Mouse (Mus musculus) MEL (cell line): Measurements from ENCODE around the gene Tmem240. TPM values are rescaled to one million over a fixed set of nuclear protein-coding genes. Genes with fewer than 3 reads are reported as not detected.

Experiments used
- DNase-seq: peaks from one replicate; pipeline ENCODE4 v3.0.0; 2011; ENCODE audit warnings: low read depth, low spot score
- H3K27ac ChIP-seq: 2 replicates; pipeline ENCODE4 v1.5.1; 2012; ENCODE audit warnings: low read depth, mild to moderate bottlenecking, control low read depth, low read length, moderate library complexity; ENCODE audit not compliant: control insufficient read depth
- H3K27me3 ChIP-seq, 2 experiments: fragments of 150-350 bp in 1 of 2; sonication (generic) in 1 of 2; 2 replicates each; pipeline ENCODE4 v1.6.1; 2012; ENCODE audit warnings: low read length in 2 of 2, mild to moderate bottlenecking in 2 of 2, improper control_type of control experiment in 1 of 2, moderate library complexity in 1 of 2; ENCODE audit not compliant: insufficient read depth in 2 of 2, control insufficient read depth in 1 of 2
- H3K36me3 ChIP-seq, 2 experiments: 2 replicates each; pipeline ENCODE4 v1.6.1; 2012 to 2014; ENCODE audit warnings: low read length in 2 of 2, improper control_type of control experiment in 1 of 2, inconsistent platforms in 1 of 2, mild to moderate bottlenecking in 1 of 2; ENCODE audit not compliant: insufficient read depth in 2 of 2, control insufficient read depth in 1 of 2
- H3K4me1 ChIP-seq, 2 experiments: fragments of 150-350 bp in 1 of 2; sonication (generic) in 1 of 2; 2 replicates each; pipeline ENCODE4 v1.6.1; 2012; ENCODE audit warnings: low read length in 2 of 2, improper control_type of control experiment in 1 of 2, mild to moderate bottlenecking in 1 of 2; ENCODE audit not compliant: insufficient read depth in 2 of 2, control insufficient read depth in 1 of 2
- H3K4me3 ChIP-seq, 2 experiments: fragments of 150-350 bp in 1 of 2; sonication (generic) in 1 of 2; 2 replicates each; pipeline ENCODE4 v1.5.1; 2012; ENCODE audit warnings: low read depth in 2 of 2, low read length in 2 of 2, mild to moderate bottlenecking in 2 of 2, moderate library complexity in 2 of 2, control low read depth in 1 of 2, improper control_type of control experiment in 1 of 2; ENCODE audit not compliant: control insufficient read depth in 1 of 2, insufficient read depth in 1 of 2
- H3K79me2 ChIP-seq: 2 replicates; pipeline ENCODE4 v1.6.1; 2012; ENCODE audit warnings: mild to moderate bottlenecking, low read length, moderate library complexity; ENCODE audit not compliant: control insufficient read depth, poor library complexity, insufficient read depth
- H3K9ac ChIP-seq: 2 replicates; pipeline ENCODE4 v1.6.1; 2012; ENCODE audit warnings: low read depth, mild to moderate bottlenecking, control low read depth, low read length, moderate library complexity; ENCODE audit not compliant: control insufficient read depth, poor library complexity, severe bottlenecking
- H3K9me3 ChIP-seq: fragments of 150-350 bp; sonication (generic); replicated peaks from 2 replicates; pipeline ENCODE4 v1.6.1; 2012; ENCODE audit warnings: mild to moderate bottlenecking, low read length, improper control_type of control experiment, moderate library complexity; ENCODE audit not compliant: insufficient read depth
- BHLHE40 ChIP-seq: IDR thresholded peaks from 2 replicates; pipeline ENCODE4 v1.6.1; 2012; ENCODE audit warnings: low read depth, mild to moderate bottlenecking, inconsistent platforms, low read length, improper control_type of control experiment, borderline replicate concordance
- CHD1 ChIP-seq: IDR thresholded peaks from 2 replicates; pipeline ENCODE4 v1.6.1; 2012; ENCODE audit warnings: low read depth, mild to moderate bottlenecking, inconsistent platforms, low read length, improper control_type of control experiment
- CTCF ChIP-seq, 3 experiments: IDR thresholded peaks in 2 of 3; conservative IDR thresholded peaks in 1 of 3; 2 replicates each; pipeline ENCODE4 v1.5.1; 2011 to 2012; ENCODE audit warnings: low read length in 3 of 3, low read depth in 2 of 3, mild to moderate bottlenecking in 2 of 3, improper control_type of control experiment in 1 of 3, inconsistent platforms in 1 of 3, mixed read lengths in 1 of 3, moderate library complexity in 1 of 3; ENCODE audit not compliant: control insufficient read depth in 1 of 3, insufficient read depth in 1 of 3, poor library complexity in 1 of 3, severe bottlenecking in 1 of 3
- EP300 ChIP-seq, 2 experiments: IDR thresholded peaks; 2 replicates each; pipeline ENCODE4 v1.6.1; 2011; ENCODE audit warnings: improper control_type of control experiment in 2 of 2, low read length in 2 of 2, low read depth in 1 of 2, mild to moderate bottlenecking in 1 of 2
- MYC ChIP-seq: IDR thresholded peaks from 2 replicates; pipeline ENCODE4 v1.6.1; 2011; ENCODE audit warnings: low read depth, mild to moderate bottlenecking, low read length, improper control_type of control experiment, moderate library complexity
- NELFE ChIP-seq: IDR thresholded peaks from 2 replicates; pipeline ENCODE4 v1.6.1; 2011; ENCODE audit warnings: low read depth, low read length, improper control_type of control experiment
- RAD21 ChIP-seq: IDR thresholded peaks from 2 replicates; pipeline ENCODE4 v1.6.1; 2011; ENCODE audit warnings: mild to moderate bottlenecking, low read depth, low read length, improper control_type of control experiment
- SMC3 ChIP-seq: IDR thresholded peaks from 2 replicates; pipeline ENCODE4 v1.6.1; 2011; ENCODE audit warnings: low read depth, low read length, improper control_type of control experiment
- ZC3H11A ChIP-seq: IDR thresholded peaks from 2 replicates; pipeline ENCODE4 v1.6.1; 2012; ENCODE audit warnings: low read depth, mild to moderate bottlenecking, inconsistent platforms, low read length, improper control_type of control experiment
- ZNF384 ChIP-seq: IDR thresholded peaks from 2 replicates; pipeline ENCODE4 v1.6.1; 2012; ENCODE audit warnings: low read depth, mild to moderate bottlenecking, inconsistent platforms, low read length, improper control_type of control experiment
- polyA plus RNA-seq, 2 experiments: library from polyadenylated mRNA; stranded (reverse) in 1 of 2; unstranded in 1 of 2; fragments of >175 nt in 1 of 2; fragments of >200 nt in 1 of 2; gene quantifications; 2 replicates each; pipeline versions ENCODE4 v1.2.1 to v1.2.4; 2012; ENCODE audit warnings: low replicate concordance in 2 of 2, low read depth in 1 of 2; ENCODE audit not compliant: insufficient read length in 2 of 2, insufficient read depth in 1 of 2, missing spikeins in 1 of 2
- total RNA-seq: library from RNA; depleted of rRNA; stranded (reverse); fragments of 300-350 nt; gene quantifications from 2 replicates; pipeline ENCODE4 v1.2.3, GENCODE M21; 2012

Tmem240 gene
- total and polyA plus RNA-seq, 3 experiments = 0.27 to 0.33 TPM; not detected in 1

GRCm38 (mm10) chr4:155708988-155709387 is 25.6 kb upstream of the Tmem240 start:
- TF ChIP-seq MYC = no peak
- no peak for TF ChIP-seq NELFE
- TF ChIP-seq EP300 (IDR thresholded peaks at IDR 0.05; ENCODE audit: low read depth in 1 of 2, low read length in 2 of 2) = no peak
- no peak for TF ChIP-seq BHLHE40
- TF ChIP-seq ZC3H11A = no peak
- peaks cover 67% of the 10 kb centered on the region for H3K79me2 ChIP-seq
- H3K9me3 ChIP-seq = no peaks in the 10 kb centered on the region
- H3K4me3 ChIP-seq = no peak overlapping the region
- no peak for DNase-seq
- H3K4me1 ChIP-seq = peaks cover 7 to 16% of the 10 kb centered on the region in 2 experiments
- H3K27ac ChIP-seq = no peak overlapping the region
- no peak overlapping the region; the same call in 1 of the 2 replicates for H3K9ac ChIP-seq
- no peaks in the 10 kb centered on the region for H3K27me3 ChIP-seq
- H3K36me3 ChIP-seq = peaks cover 24 to 33% of the 10 kb centered on the region in 2 experiments

- H3K9ac ChIP-seq = no peak overlapping the region; the same call in 1 of the 2 replicates
- H3K4me1 ChIP-seq = peaks cover 7 to 16% of the 10 kb centered on the region in 2 experiments
- peaks cover 33 to 34% of the 10 kb centered on the region in 2 experiments for H3K36me3 ChIP-seq
- no peak for DNase-seq
- peaks cover 65% of the 10 kb centered on the region for H3K79me2 ChIP-seq
- TF ChIP-seq ZC3H11A = no peak
- H3K9me3 ChIP-seq = no peaks in the 10 kb centered on the region
- no peak overlapping the region for H3K27ac ChIP-seq
- no peak overlapping the region for H3K4me3 ChIP-seq
- H3K27me3 ChIP-seq = no peaks in the 10 kb centered on the region
Observed at GRCm38 (mm10) chr4:155710521-155711252, 23.9 kb upstream of the Tmem240 start.

GRCm38 (mm10) chr4:155721668-155722083 is 12.9 kb upstream of the Tmem240 start:
- Histone ChIP-seq H3K27ac (no peak overlapping the region), H3K4me1 (no peaks in the 10 kb centered on the region), H3K79me2 (no peaks in the 10 kb centered on the region), H3K9me3 (no peaks in the 10 kb centered on the region), H3K36me3 (peaks cover 0 to 4% of the 10 kb centered on the region in 2 experiments; a peak in 2 of 4 replicates), H3K4me3 (no peak overlapping the region), H3K27me3 (no peaks in the 10 kb centered on the region), H3K9ac (no peak overlapping the region)
- TF ChIP-seq ZNF384 (peak; percentile 65), CTCF (IDR thresholded peaks at IDR 0.05 in 2 of 3, conservative IDR thresholded peaks at IDR 0.05 in 1 of 3; ENCODE audit: control insufficient read depth in 1 of 3, insufficient read depth in 1 of 3, low read depth in 2 of 3, low read length in 3 of 3, poor library complexity in 1 of 3, severe bottlenecking in 1 of 3) (peak; percentile 37 to 58 (median 56)), NELFE (no peak), ZC3H11A (0 out of 2 replicates have a peak, but pooled peaks have one; percentile 12), RAD21 (peak; percentile 43), SMC3 (peak; percentile 52), CHD1 (no peak)
- peak; percentile 52 for DNase-seq
